Mouse (Mus musculus) urinary bladder, postnatal 0 days (tissue): ENCODE measurements around the gene Zbed6. TPM values are rescaled to one million over a fixed set of nuclear protein-coding genes. Genes with fewer than 3 reads are reported as not detected.

ENCODE experiments used
- polyA plus RNA-seq: library from polyadenylated mRNA; unstranded; fragments of >200 nt; fragmentation: Nextera tagmentation; extraction: Ambion mirVana; gene quantifications from 2 replicates; pipeline ENCODE4 v1.2.1, GENCODE M21; 2015

Zbed6 gene
- polyA plus RNA-seq = not detected in 2 replicates

DNA sequence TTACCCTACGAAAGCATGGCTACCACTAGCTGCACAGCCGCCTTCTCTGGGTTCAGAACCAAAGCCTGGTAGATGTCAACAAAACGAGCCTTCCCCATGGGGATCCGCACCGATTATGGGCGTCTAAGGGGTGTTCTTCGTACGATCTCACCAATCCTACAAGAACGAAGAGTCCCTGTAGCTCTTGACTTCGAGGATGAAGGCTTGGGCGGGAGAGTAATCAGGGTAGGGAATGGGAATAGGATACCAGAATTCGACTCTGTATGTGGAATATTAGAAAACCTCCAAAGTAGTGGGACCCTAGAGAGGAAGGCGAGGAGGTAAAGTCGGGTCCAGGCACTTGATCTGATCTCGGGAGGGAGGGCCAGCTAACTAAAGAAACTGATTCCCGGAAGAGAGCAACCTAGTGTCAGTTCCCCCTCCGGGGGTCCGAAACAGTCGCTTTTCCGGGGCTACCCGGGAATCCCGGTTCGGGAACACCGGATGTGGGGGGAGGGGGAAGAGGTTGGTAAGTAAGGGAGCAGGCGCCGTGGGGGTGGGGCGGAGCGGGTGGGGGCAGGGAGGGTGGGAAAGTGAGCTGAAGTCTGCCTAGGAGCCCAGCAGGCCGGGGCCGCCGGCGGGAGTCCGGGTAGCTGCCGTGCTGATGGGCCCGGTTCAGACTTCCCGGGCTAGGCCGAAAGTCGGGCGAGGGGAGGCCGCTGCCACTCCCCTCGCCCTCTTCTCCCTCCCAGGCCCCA, at the start of gene Zbed6:
Zbed6 (minus strand) TSS at position 420 of the 737 bp plus-strand sequence.

DNA sequence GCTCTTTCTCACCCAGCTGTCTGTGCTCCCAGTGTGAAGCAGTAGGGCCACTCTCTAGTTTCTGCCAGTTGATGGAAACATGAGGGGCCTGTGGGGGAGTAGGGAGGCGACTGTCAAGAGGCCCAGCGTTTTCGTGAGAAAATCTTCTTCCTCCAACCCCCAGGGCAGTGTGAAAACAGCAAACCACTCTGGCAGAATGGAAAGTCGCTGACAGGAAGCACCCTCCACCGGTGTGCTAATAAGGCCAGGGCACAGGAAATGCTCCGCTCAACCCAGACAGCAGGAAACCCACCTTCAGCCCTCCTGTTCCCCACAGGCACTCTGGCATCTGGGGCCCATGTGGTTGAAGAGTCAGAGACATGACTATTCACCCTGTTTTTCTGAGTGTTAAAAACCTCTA, 29.2 kb upstream of the Zbed6 start, which contains the start of gene Lax1:
Lax1 (minus strand) TSS at position 212 of the 400 bp plus-strand sequence.

DNA sequence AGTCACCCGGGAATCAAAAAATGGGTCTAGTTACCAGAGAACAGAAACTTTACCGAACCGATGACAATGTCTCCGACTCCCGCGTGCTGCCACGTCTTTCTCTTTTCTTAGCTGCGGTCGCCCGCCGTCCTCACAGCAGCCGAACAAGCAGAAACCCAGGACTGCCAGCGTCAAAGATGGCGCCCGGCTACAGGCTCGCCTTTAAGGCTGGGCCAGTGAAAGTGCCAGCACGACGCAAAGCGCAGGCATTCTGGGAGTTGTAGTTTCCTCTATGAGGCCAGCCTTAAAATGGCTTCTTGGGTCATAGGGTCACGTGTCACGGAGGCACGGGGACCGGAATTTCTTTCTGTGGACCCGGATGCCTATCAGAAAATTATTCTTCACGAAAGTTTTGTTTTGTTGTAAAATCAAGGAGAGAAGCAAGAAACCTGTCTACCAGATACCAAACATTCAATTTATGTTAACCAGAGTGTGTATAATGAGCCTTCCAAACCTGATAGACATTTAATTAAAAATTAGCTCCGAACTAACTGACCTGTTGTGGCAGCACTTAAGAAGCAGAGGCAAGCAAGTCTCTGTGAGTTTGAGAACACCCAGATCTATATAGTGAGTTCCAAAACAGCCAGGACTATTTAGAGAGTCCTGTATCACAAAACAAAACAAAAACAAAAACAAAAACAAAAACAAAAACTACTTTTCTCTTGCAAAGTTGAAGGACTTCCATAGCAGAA, 683 bp upstream of the Zbed6 start, which contains the start of gene Gm38394:
Gm38394 (minus strand) TSS at position 116 of the 731 bp plus-strand sequence.

DNA sequence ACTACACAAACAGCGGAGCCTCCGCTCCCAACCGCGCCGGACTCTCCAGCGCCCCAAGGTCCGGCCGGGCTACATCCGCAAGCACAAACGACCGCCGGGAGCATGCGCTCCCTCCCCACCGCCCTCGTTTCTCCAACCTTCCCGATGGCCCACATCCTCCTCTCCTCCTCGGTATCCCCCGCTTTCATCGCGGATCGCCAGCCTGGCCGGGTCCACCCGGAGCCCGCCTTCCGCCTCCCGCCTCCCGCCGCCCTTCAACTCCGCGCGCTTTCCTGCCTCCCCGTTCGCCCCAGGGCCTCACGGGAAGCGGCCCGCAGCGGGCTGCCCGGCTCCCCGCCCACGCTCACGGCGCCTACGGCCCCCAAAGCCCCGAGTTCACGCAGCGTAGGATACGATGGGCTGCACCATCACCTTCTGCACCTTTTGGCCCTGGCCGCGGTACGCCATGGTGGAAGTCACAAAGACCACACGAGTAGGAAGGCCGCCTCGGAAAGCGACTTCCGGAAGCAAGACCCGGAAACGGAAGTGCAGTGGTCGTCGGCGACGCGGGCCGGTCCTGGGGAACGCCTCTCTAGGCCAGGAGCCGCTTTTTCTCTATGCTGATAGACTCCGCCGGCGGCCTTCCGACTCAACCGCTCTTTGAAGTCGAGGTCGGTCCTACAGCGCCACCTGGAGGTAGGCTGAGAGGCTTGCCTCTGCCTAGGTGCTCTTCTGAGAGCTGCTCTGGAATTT, 50.7 kb downstream of the Zbed6 start, which contains the start of gene Snrpe:
Snrpe (minus strand) TSS at position 521 of the 732 bp plus-strand sequence.

Other genes starting within 250 kb of the Zbed6 start
- gene Sox13, start 236.5 kb downstream of the Zbed6 start, polyA plus RNA-seq = 3.3 and 3.4 TPM in 2 replicates
- 317 and 323 TPM in 2 replicates for gene Snrpe, start 50.6 kb downstream of the Zbed6 start, polyA plus RNA-seq
- gene Gm38394, start 433 bp upstream of the Zbed6 start, polyA plus RNA-seq = 3.9 and 5.1 TPM in 2 replicates
- gene Lax1, start 29.2 kb upstream of the Zbed6 start, polyA plus RNA-seq = 0.73 and 0.76 TPM in 2 replicates
- 59.8 and 87.1 TPM in 2 replicates for gene Atp2b4, start 140.2 kb upstream of the Zbed6 start, polyA plus RNA-seq
- 10.6 and 12.0 TPM in 2 replicates for gene Optc, start 247.1 kb upstream of the Zbed6 start, polyA plus RNA-seq